Mouse (Mus musculus): ENCODE data around the gene Nfix. TPM values are rescaled to one million over a fixed set of nuclear protein-coding genes. Genes with fewer than 3 reads are reported as not detected.

The Nfix gene
- polyA plus RNA-seq, 1 experiment from 2014 or later, result 28.7 TPM

DNA sequence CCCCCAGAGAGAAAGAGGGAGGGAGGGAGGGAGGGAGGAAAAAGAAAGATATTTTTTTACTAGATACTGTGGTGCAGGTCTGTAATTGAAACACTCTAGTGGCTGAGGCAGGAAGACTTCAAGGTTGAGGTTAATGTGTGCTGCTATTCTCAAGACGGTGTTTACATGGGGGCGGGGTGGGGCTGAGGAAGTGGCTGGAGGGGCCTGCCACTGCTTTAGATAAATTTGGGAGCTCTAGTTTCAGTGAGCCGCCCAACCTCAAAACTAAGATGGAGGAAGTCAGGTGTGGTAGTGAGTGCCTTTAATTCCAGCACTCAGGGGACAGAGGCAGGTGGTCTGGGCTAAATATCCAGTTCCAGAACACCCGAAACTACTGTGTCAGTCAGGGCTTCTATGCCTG is 25.5 kb upstream of the Nfix start:
- no peak overlapping the region for H3K4me2 ChIP-seq
- H3K4me3 ChIP-seq, result no peak overlapping the region
- no peak overlapping the region for H3K27ac ChIP-seq (replicated peaks)
- no peaks in the 10 kb centered on the region for H3K9me3 ChIP-seq
- no peaks in the 10 kb centered on the region for H3K36me3 ChIP-seq
- H3K27me3 ChIP-seq, result no peaks in the 10 kb centered on the region
- ATAC-seq (ENCODE audit: low read depth), result no peak
- no peak overlapping the region for H3K9ac ChIP-seq
- H3K4me1 ChIP-seq (replicated peaks), result peaks cover 10% of the 10 kb centered on the region; the same call in 1 of the 2 replicates
- WGBS, result 74% methylated on average over 4 of the region's 4 CpGs

DNA sequence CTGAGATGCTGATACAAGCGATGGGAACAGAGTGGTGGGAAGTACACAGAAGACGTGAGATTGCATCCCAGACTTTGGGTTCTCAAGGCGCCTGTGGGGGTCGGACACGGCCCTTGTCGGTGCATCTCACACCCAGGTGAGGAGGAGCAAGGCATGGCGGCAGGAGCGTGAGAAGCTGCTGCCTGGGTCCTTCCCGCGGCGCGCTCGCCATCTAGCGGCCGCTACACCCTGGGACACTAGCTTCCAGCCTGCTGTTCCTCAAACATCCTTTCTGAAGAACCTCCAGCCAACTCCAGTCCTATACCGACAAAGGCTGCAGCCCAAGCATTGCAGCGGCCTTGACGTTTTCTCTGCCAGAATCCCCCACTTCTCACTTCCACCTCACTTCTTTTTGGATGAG is 23.5 kb upstream of the Nfix start:
- H3K9ac ChIP-seq, result peak overlapping the region; percentile 61

GRCm38 (mm10) chr8:84822723-84823122 is 22.6 kb upstream of the Nfix start, which contains the start of gene Dand5:
Dand5 (minus strand) TSS chr8:84822823.
- H3K4me2 ChIP-seq, result peak within 1 kb of the TSS; percentile 55
- H3K27me3 ChIP-seq, result no peaks in the 10 kb centered on the region
- no peak within 1 kb of the TSS for H3K27ac ChIP-seq (replicated peaks)
- peak within 1 kb of the TSS; percentile 61 for H3K9ac ChIP-seq
- H3K9me3 ChIP-seq, result no peaks in the 10 kb centered on the region
- no peaks in the 10 kb centered on the region for H3K36me3 ChIP-seq
- ATAC-seq (ENCODE audit: low read depth), result no peak
- H3K4me1 ChIP-seq (replicated peaks), result peaks cover 10% of the 10 kb centered on the region; the same call in 1 of the 2 replicates
- WGBS, result 45% methylated on average over 3 of the region's 3 CpGs
- H3K4me3 ChIP-seq, result peak within 1 kb of the TSS; percentile 24

More for the DNA sequence above, 23.5 kb upstream of the Nfix start:
- Histone ChIP-seq H3K27me3 (no peaks in the 10 kb centered on the region), H3K36me3 (no peaks in the 10 kb centered on the region), H3K27ac (replicated peaks) (no peak overlapping the region), H3K9me3 (no peaks in the 10 kb centered on the region), H3K4me3 (peak overlapping the region; percentile 24), H3K4me2 (peak overlapping the region; percentile 55), H3K4me1 (replicated peaks) (peaks cover 10% of the 10 kb centered on the region; the same call in 1 of the 2 replicates)
- peak; percentile 87 for ATAC-seq (ENCODE audit: low read depth)
- 2% methylated on average over 18 of the region's 18 CpGs for WGBS

DNA sequence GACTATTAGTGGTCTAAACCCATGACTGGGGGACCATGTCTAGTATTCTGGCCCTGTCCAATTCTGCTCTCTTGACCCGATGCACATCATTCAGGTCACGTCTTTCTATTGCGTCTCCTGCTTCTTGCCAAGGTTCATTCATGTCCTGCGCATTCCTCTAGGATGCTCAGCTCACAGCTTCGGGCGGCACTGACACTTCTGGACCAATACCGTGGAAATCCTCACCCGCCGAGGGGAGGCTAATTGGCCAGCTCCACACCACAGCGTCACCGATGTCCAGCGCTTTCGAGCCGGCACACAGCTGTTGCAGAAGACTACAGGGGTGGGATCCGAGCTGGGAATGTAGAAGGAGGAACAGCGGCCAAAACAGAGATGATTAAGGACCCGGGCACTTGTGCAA is 16.0 kb upstream of the Nfix start:
- H3K9me3 ChIP-seq, result no peaks in the 10 kb centered on the region
- WGBS, result 76% methylated on average over 17 of the region's 17 CpGs
- no peak overlapping the region for H3K4me2 ChIP-seq
- no peak for ATAC-seq (ENCODE audit: low read depth)
- H3K9ac ChIP-seq, result no peak overlapping the region
- no peaks in the 10 kb centered on the region for H3K36me3 ChIP-seq
- H3K4me1 ChIP-seq (replicated peaks), result peaks cover 43% of the 10 kb centered on the region
- peaks cover 12% of the 10 kb centered on the region for H3K27me3 ChIP-seq
- no peak overlapping the region for H3K4me3 ChIP-seq
- peak overlapping the region; percentile 83; the same call in 1 of the 2 replicates for H3K27ac ChIP-seq (replicated peaks)

DNA sequence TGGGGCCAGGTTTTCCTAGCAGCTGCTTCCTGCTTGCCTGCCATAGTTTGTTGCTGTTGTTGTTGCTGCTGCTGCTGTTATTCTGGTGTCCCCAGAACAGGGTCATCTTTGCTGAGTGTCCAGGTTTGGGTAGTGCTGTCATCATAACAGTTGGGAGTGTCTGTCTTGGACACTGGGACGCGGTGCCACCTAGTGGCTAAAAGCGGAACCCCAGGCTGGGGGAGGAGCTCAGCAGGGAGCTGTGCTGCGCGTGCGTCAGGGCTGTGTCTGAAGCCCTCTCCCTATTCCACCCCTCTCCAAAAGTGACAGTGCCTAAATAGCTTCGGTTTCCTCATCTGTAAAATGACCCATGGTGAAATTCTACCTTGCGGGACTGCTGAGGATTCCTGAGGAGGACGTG is 15.4 kb upstream of the Nfix start:
- Histone ChIP-seq H3K9ac (peak overlapping the region; percentile 53; the same call in 1 of the 2 replicates), H3K36me3 (no peaks in the 10 kb centered on the region), H3K9me3 (no peaks in the 10 kb centered on the region), H3K4me1 (replicated peaks) (peaks cover 48% of the 10 kb centered on the region), H3K4me2 (0 out of 2 replicates have a peak overlapping the region, but pooled peaks have one; percentile 10), H3K4me3 (no peak overlapping the region), H3K27me3 (peaks cover 12% of the 10 kb centered on the region), H3K27ac (replicated peaks) (peak overlapping the region; percentile 83)
- 11% methylated on average over 9 of the region's 9 CpGs for WGBS
- ATAC-seq (ENCODE audit: low read depth), result peak; percentile 34; the same call in 1 of the 2 replicates

- Histone ChIP-seq H3K4me2 (peak overlapping the region; percentile 10), H3K4me3 (no peak overlapping the region), H3K4me1 (replicated peaks) (peaks cover 53% of the 10 kb centered on the region), H3K27me3 (peaks cover 13% of the 10 kb centered on the region), H3K9me3 (no peaks in the 10 kb centered on the region), H3K9ac (peak overlapping the region; percentile 53), H3K36me3 (no peaks in the 10 kb centered on the region), H3K27ac (replicated peaks) (peak overlapping the region; percentile 83)
- WGBS, result 40% methylated on average over 19 of the region's 19 CpGs
- ATAC-seq (ENCODE audit: low read depth), result peak; percentile 51
These were observed 14.7 kb upstream of the Nfix start for GRCm38 (mm10) chr8:84814555-84815441.

- Histone ChIP-seq H3K9ac (peak overlapping the region; percentile 53), H3K4me3 (no peak overlapping the region), H3K4me1 (replicated peaks) (peaks cover 59% of the 10 kb centered on the region), H3K27ac (replicated peaks) (peak overlapping the region; percentile 83), H3K9me3 (no peaks in the 10 kb centered on the region), H3K36me3 (no peaks in the 10 kb centered on the region), H3K4me2 (no peak overlapping the region), H3K27me3 (peaks cover 19% of the 10 kb centered on the region)
- peak; percentile 22; the same call in 1 of the 2 replicates for ATAC-seq (ENCODE audit: low read depth)
- 79% methylated on average over 11 of the region's 11 CpGs for WGBS
These were observed 14.1 kb upstream of the Nfix start for GRCm38 (mm10) chr8:84814240-84814554.

- H3K27me3 ChIP-seq, result peaks cover 23% of the 10 kb centered on the region
- no peak for ATAC-seq (ENCODE audit: low read depth)
- H3K4me2 ChIP-seq, result no peak overlapping the region
- no peaks in the 10 kb centered on the region for H3K9me3 ChIP-seq
- no peaks in the 10 kb centered on the region for H3K36me3 ChIP-seq
- peaks cover 63% of the 10 kb centered on the region for H3K4me1 ChIP-seq (replicated peaks)
- 90% methylated on average over 3 of the region's 3 CpGs for WGBS
- H3K27ac ChIP-seq (replicated peaks), result peak overlapping the region; percentile 83
- no peak overlapping the region for H3K4me3 ChIP-seq
- peak overlapping the region; percentile 53 for H3K9ac ChIP-seq
These were observed 13.7 kb upstream of the Nfix start for GRCm38 (mm10) chr8:84813830-84814229.

GRCm38 (mm10) chr8:84813059-84813458 is 12.9 kb upstream of the Nfix start:
- ATAC-seq (ENCODE audit: low read depth), result no peak
- H3K4me3 ChIP-seq, result no peak overlapping the region
- peaks cover 31% of the 10 kb centered on the region for H3K27me3 ChIP-seq
- no peak overlapping the region for H3K9ac ChIP-seq
- peak overlapping the region; percentile 83; the same call in 1 of the 2 replicates for H3K27ac ChIP-seq (replicated peaks)
- H3K4me1 ChIP-seq (replicated peaks), result peaks cover 69% of the 10 kb centered on the region
- no peaks in the 10 kb centered on the region for H3K9me3 ChIP-seq
- no peak overlapping the region for H3K4me2 ChIP-seq
- H3K36me3 ChIP-seq, result no peaks in the 10 kb centered on the region
- WGBS, result 2% methylated on average over 5 of the region's 5 CpGs

GRCm38 (mm10) chr8:84811303-84811702 is 11.2 kb upstream of the Nfix start:
- WGBS, result 19% methylated on average over 10 of the region's 10 CpGs
- Histone ChIP-seq H3K27me3 (peaks cover 46% of the 10 kb centered on the region), H3K36me3 (no peaks in the 10 kb centered on the region), H3K4me3 (peak overlapping the region; percentile 31), H3K9ac (peak overlapping the region; percentile 58), H3K27ac (replicated peaks) (peak overlapping the region; percentile 76), H3K4me2 (peak overlapping the region; percentile 55), H3K9me3 (no peaks in the 10 kb centered on the region), H3K4me1 (replicated peaks) (peaks cover 69% of the 10 kb centered on the region)
- no peak for ATAC-seq (ENCODE audit: low read depth)

DNA sequence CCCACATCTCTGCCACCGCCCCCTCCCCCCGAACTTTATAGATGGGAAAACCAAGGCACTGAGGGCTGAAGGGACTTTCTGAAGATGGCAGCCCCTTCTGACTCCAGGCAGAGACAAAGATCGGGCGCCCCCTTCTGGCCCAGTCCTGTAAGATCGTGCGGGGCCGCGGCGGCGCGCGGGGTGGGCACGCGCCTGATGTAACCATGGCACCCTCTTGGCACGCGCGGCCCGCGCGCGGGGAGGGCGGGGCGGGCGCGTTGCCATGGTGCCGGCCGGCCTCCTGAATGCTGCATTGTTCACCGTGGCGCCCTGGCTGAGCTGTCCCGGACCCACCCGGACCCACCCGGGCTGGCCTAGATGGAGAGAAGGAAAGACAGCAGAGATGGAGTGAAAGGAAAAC is 10.8 kb upstream of the Nfix start:
- H3K27ac ChIP-seq (replicated peaks), result peak overlapping the region; percentile 76
- WGBS, result 0% methylated on average over 32 of the region's 32 CpGs
- H3K27me3 ChIP-seq, result peaks cover 50% of the 10 kb centered on the region
- no peaks in the 10 kb centered on the region for H3K9me3 ChIP-seq
- no peaks in the 10 kb centered on the region for H3K36me3 ChIP-seq
- peak overlapping the region; percentile 31 for H3K4me3 ChIP-seq
- peak overlapping the region; percentile 55 for H3K4me2 ChIP-seq
- peak; percentile 79 for ATAC-seq (ENCODE audit: low read depth)
- H3K9ac ChIP-seq, result peak overlapping the region; percentile 58
- H3K4me1 ChIP-seq (replicated peaks), result peaks cover 68% of the 10 kb centered on the region

DNA sequence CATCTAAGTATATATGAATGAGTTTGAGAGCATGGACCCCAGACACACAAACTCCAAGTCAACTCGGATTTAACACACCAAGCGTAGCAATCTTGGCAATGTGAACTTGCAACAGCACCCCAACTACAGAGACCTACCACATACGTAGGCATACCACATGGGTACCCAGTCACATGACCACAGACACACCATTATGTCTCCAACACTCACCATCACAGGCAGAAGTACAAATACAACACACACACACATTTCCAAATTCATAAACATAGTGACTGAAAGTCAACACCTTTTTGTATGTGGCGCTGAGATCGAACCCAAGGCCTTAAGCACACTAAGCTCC is 9.8 kb upstream of the Nfix start:
- Histone ChIP-seq H3K4me1 (replicated peaks) (peaks cover 59% of the 10 kb centered on the region), H3K27ac (replicated peaks) (0 out of 2 replicates have a peak overlapping the region, but pooled peaks have one; percentile 80), H3K9me3 (no peaks in the 10 kb centered on the region), H3K27me3 (peaks cover 60% of the 10 kb centered on the region), H3K4me3 (no peak overlapping the region), H3K4me2 (no peak overlapping the region), H3K9ac (no peak overlapping the region), H3K36me3 (no peaks in the 10 kb centered on the region)
- WGBS, result 68% methylated on average over 5 of the region's 5 CpGs
- no peak for ATAC-seq (ENCODE audit: low read depth)

Data from neural tube, embryonic 13.5 days (tissue).